Mouse (Mus musculus): ENCODE measurements around the gene Pex14. TPM values are rescaled to one million over a fixed set of nuclear protein-coding genes. Genes with fewer than 3 reads are reported as not detected.

The Pex14 gene
- total RNA-seq, 2 experiments from 2014 or later = 0.91 to 5.4 TPM

- ATAC-seq (replicated peaks; ENCODE audit: low FRiP score, poor library complexity, severe bottlenecking) = no peak
Observed at GRCm38 (mm10) chr4:148933109-148933508, 166.6 kb downstream of the Pex14 start.

- no peak for ATAC-seq (replicated peaks; ENCODE audit: low FRiP score, poor library complexity, severe bottlenecking)
Observed at GRCm38 (mm10) chr4:148930721-148931229, 168.9 kb downstream of the Pex14 start.

- ATAC-seq (replicated peaks; ENCODE audit: low FRiP score, poor library complexity, severe bottlenecking) = no peak
Observed at GRCm38 (mm10) chr4:148928876-148929275, 170.8 kb downstream of the Pex14 start.

- ATAC-seq (replicated peaks; ENCODE audit: low FRiP score, poor library complexity, severe bottlenecking) = no peak
Observed at GRCm38 (mm10) chr4:148928316-148928715, 171.4 kb downstream of the Pex14 start.

- ATAC-seq (replicated peaks; ENCODE audit: low FRiP score, poor library complexity, severe bottlenecking) = no peak
Observed at GRCm38 (mm10) chr4:148926459-148926858, 173.2 kb downstream of the Pex14 start.

GRCm38 (mm10) chr4:148925589-148926359 is 173.9 kb downstream of the Pex14 start:
- ATAC-seq (replicated peaks; ENCODE audit: low FRiP score, poor library complexity, severe bottlenecking) = no peak

- no peak for ATAC-seq (replicated peaks; ENCODE audit: low FRiP score, poor library complexity, severe bottlenecking)
Observed at GRCm38 (mm10) chr4:148923976-148924375, 175.7 kb downstream of the Pex14 start.

GRCm38 (mm10) chr4:148923414-148923813 is 176.3 kb downstream of the Pex14 start:
- ATAC-seq (replicated peaks; ENCODE audit: low FRiP score, poor library complexity, severe bottlenecking) = no peak

GRCm38 (mm10) chr4:148922221-148922700 is 177.4 kb downstream of the Pex14 start:
- ATAC-seq (replicated peaks; ENCODE audit: low FRiP score, poor library complexity, severe bottlenecking) = no peak

- ATAC-seq (replicated peaks; ENCODE audit: low FRiP score, poor library complexity, severe bottlenecking) = no peak
Observed at GRCm38 (mm10) chr4:148920610-148921009, 179.1 kb downstream of the Pex14 start.

- no peak for ATAC-seq (replicated peaks; ENCODE audit: low FRiP score, poor library complexity, severe bottlenecking)
Observed at GRCm38 (mm10) chr4:148918707-148919447, 180.8 kb downstream of the Pex14 start.

- ATAC-seq (replicated peaks; ENCODE audit: low FRiP score, poor library complexity, severe bottlenecking) = no peak
Observed at GRCm38 (mm10) chr4:148915849-148916248, 183.8 kb downstream of the Pex14 start.

GRCm38 (mm10) chr4:148914863-148915622 is 184.6 kb downstream of the Pex14 start:
- ATAC-seq (replicated peaks; ENCODE audit: low FRiP score, poor library complexity, severe bottlenecking) = no peak

- no peak for ATAC-seq (replicated peaks; ENCODE audit: low FRiP score, poor library complexity, severe bottlenecking)
Observed at GRCm38 (mm10) chr4:148912826-148913590, 186.7 kb downstream of the Pex14 start.

- ATAC-seq (replicated peaks; ENCODE audit: low FRiP score, poor library complexity, severe bottlenecking) = no peak
Observed at GRCm38 (mm10) chr4:148912134-148912533, 187.5 kb downstream of the Pex14 start.
